Mouse (Mus musculus) urinary bladder, postnatal 4 days (tissue): ENCODE results near the gene Ube2h.
"Not testable (repeated sequence)": the region's sequence is repeated elsewhere in the genome, so short reads cannot be mapped to it uniquely, and the experiment has no call there.

Experiments
- DNase-seq, 2 experiments: peaks; one replicate each; pipeline ENCODE4 v3.0.0; 2021 to 2022; ENCODE audit warnings: low spot score in 2 of 2

Gene Ube2h

GRCm38 (mm10) chr6:30245397-30245796, 58.9 kb downstream of the Ube2h start:
- DNase-seq: no peak

- DNase-seq: no peak
These were observed 60.9 kb downstream of the Ube2h start for GRCm38 (mm10) chr6:30243347-30244007.

- no peak for DNase-seq
These were observed 61.4 kb downstream of the Ube2h start for GRCm38 (mm10) chr6:30242928-30243327.

- no peak for DNase-seq
These were observed 64.2 kb downstream of the Ube2h start for GRCm38 (mm10) chr6:30240105-30240504.

- DNase-seq: no peak
These were observed 65.1 kb downstream of the Ube2h start for GRCm38 (mm10) chr6:30239207-30239606.

GRCm38 (mm10) chr6:30238079-30238478, 66.3 kb downstream of the Ube2h start:
- no peak for DNase-seq

- no peak for DNase-seq
These were observed 67.8 kb downstream of the Ube2h start for GRCm38 (mm10) chr6:30236564-30236963.

- DNase-seq: no peak
These were observed 72.5 kb downstream of the Ube2h start for GRCm38 (mm10) chr6:30231758-30232293.

GRCm38 (mm10) chr6:30230246-30230645, 74.1 kb downstream of the Ube2h start:
- no peak for DNase-seq

- no peak for DNase-seq
These were observed 75.4 kb downstream of the Ube2h start for GRCm38 (mm10) chr6:30228921-30229320.

- no peak for DNase-seq
These were observed 76.0 kb downstream of the Ube2h start for GRCm38 (mm10) chr6:30228353-30228752.

- no peak for DNase-seq
These were observed 77.2 kb downstream of the Ube2h start for GRCm38 (mm10) chr6:30226971-30227700.

GRCm38 (mm10) chr6:30224693-30225092, 79.6 kb downstream of the Ube2h start:
- DNase-seq: no peak

- no peak for DNase-seq
These were observed 82.0 kb downstream of the Ube2h start for GRCm38 (mm10) chr6:30222321-30222720.

- DNase-seq: no peak
These were observed 86.8 kb downstream of the Ube2h start for GRCm38 (mm10) chr6:30217581-30217980.

- DNase-seq: no peak
These were observed 91.9 kb downstream of the Ube2h start for GRCm38 (mm10) chr6:30212468-30212867.

- DNase-seq: no peak
These were observed 92.5 kb downstream of the Ube2h start for GRCm38 (mm10) chr6:30211641-30212455.

- peak; percentile 56 to 73 for DNase-seq
These were observed 93.6 kb downstream of the Ube2h start for GRCm38 (mm10) chr6:30210788-30211187.

GRCm38 (mm10) chr6:30208844-30209243, 95.5 kb downstream of the Ube2h start:
- no peak for DNase-seq

- DNase-seq: peak; percentile 68 to 81
These were observed 98.6 kb downstream of the Ube2h start for GRCm38 (mm10) chr6:30205587-30206202.

- DNase-seq: not testable (repeated sequence)
These were observed 99.2 kb downstream of the Ube2h start for GRCm38 (mm10) chr6:30205180-30205538.
